ENCODE assay signal across 8 mouse cellular contexts in genomic region chr1:134059739-134060695, GRCm38 (mm10). TPM values are rescaled to one million over a fixed set of nuclear protein-coding genes. Genes with fewer than 3 reads are reported as not detected.
DNase-seq lines count a peak whose midpoint lies in the region; ATAC-seq lines count a peak whose summit lies in the region.

No protein-coding gene starts in this region.

- 64% methylated on average over 16 of the region's 16 CpGs for WGBS in heart, embryonic 14.5 days
- 73% methylated on average over 16 of the region's 16 CpGs for WGBS in hindbrain, embryonic 12.5 days

- no peaks in the 10 kb centered on the region for H3K27me3 ChIP-seq in heart, embryonic 14.5 days (ENCODE audit: control insufficient read depth, insufficient read depth, low read length)
- no peaks in the 10 kb centered on the region for H3K27me3 ChIP-seq in hindbrain, embryonic 12.5 days

- no peaks in the 10 kb centered on the region for H3K36me3 ChIP-seq in heart, embryonic 14.5 days (ENCODE audit: control insufficient read depth, insufficient read depth, low read length)
- H3K36me3 ChIP-seq in hindbrain, embryonic 12.5 days = no peaks in the 10 kb centered on the region

- H3K9me3 ChIP-seq in heart, embryonic 14.5 days (ENCODE audit: control insufficient read depth, low read length) = no peaks in the 10 kb centered on the region
- no peaks in the 10 kb centered on the region for H3K9me3 ChIP-seq in hindbrain, embryonic 12.5 days (replicated peaks)

- H3K9ac ChIP-seq in heart, embryonic 14.5 days (ENCODE audit: low read length) = peak overlapping the region; percentile 80
- 0 out of 2 replicates have a peak overlapping the region, but pooled peaks have one; percentile 36 for H3K9ac ChIP-seq in hindbrain, embryonic 12.5 days

- H3K27ac ChIP-seq in heart, embryonic 14.5 days (replicated peaks in 1 of 2; ENCODE audit: control insufficient read depth in 1 of 2, insufficient read depth in 1 of 2, low read depth in 2 of 2, low read length in 2 of 2) = peak overlapping the region; percentile 99
- peak overlapping the region; percentile 98 for H3K27ac ChIP-seq in hindbrain, embryonic 12.5 days

- no peak for DNase-seq in heart, postnatal 4 days
- peak; percentile 59 to 75 for DNase-seq in thymus, postnatal 36 days
- DNase-seq in c-Kit-positive CD71-positive TER-119-positive erythroid progenitor cells, embryonic 14.5 days (ENCODE audit: low spot score) = no peak
- no peak for DNase-seq in gastrocnemius, adult 8-10 months (ENCODE audit: low spot score in 2 of 2)

- peak overlapping the region; percentile 88 for H3K4me2 ChIP-seq in heart, embryonic 14.5 days (ENCODE audit: low read length)
- H3K4me2 ChIP-seq in hindbrain, embryonic 12.5 days (replicated peaks) = peak overlapping the region; percentile 71

- ATAC-seq in heart, embryonic 14.5 days (ENCODE audit: insufficient number of reproducible peaks, insufficient read depth, low FRiP score, low read depth) = no peak
- peak; percentile 29 for ATAC-seq in activated CD4-positive, CD25-positive, alpha-beta regulatory T cell, adult 4 months
- ATAC-seq in hindbrain, embryonic 12.5 days (ENCODE audit: low FRiP score) = no peak
- ATAC-seq in megakaryocyte progenitor cell, adult 5-6 weeks (replicated peaks; ENCODE audit: poor library complexity) = peak; percentile 42

- peaks cover 43 to 52% of the 10 kb centered on the region in 2 experiments for H3K4me1 ChIP-seq in heart, embryonic 14.5 days (ENCODE audit: control insufficient read depth in 2 of 2, insufficient read depth in 2 of 2, low read length in 2 of 2)
- peaks cover 57% of the 10 kb centered on the region for H3K4me1 ChIP-seq in hindbrain, embryonic 12.5 days

- H3K4me3 ChIP-seq in heart, embryonic 14.5 days (ENCODE audit: control insufficient read depth in 1 of 2, insufficient read depth in 1 of 2, low read depth in 1 of 2, low read length in 2 of 2) = peak overlapping the region; percentile 22 to 38
- peak overlapping the region; percentile 35 for H3K4me3 ChIP-seq in hindbrain, embryonic 12.5 days

RNA-seq across cellular contexts. Expression of gene Btg2, which starts 18.9 kb away (rescaled TPM):
- 34.7 and 36.9 TPM in 2 replicates for polyA plus RNA-seq in heart, embryonic 14.5 days (2014; fragmentation: Nextera tagmentation; extraction: Ambion mirVana)
- total RNA-seq in heart, postnatal 4 days (2021) = 10 to 100 TPM; 27.5 to 36.2 TPM
- polyA plus RNA-seq in activated CD4-positive, CD25-positive, alpha-beta regulatory T cell, adult 4 months (2017; shearing (Covaris generic)) = 100 to 1,000 TPM; 174 to 181 TPM
- 90.4 and 105 TPM in 2 replicates for polyA plus RNA-seq in hindbrain, embryonic 12.5 days (2016; fragmentation: Nextera tagmentation; extraction: Ambion mirVana)
- 14.2 and 22.2 TPM in 2 replicates for total RNA-seq in megakaryocyte progenitor cell, adult 5-6 weeks (2015)
- 38.7 and 47.8 TPM in 2 replicates for total RNA-seq in megakaryocyte progenitor cell, adult 5-6 weeks (2017)
- total RNA-seq in gastrocnemius, adult 8-10 months (2022) = 10 to 100 TPM in 3 of 4 experiments, 1 to 10 TPM in 1; 8.6 to 22.9 (median 14.3) TPM

RNA-seq across cellular contexts. Expression of gene Fmod, which starts 23.0 kb away (rescaled TPM):
- 15.9 and 18.0 TPM in 2 replicates for polyA plus RNA-seq in heart, embryonic 14.5 days (2014; fragmentation: Nextera tagmentation; extraction: Ambion mirVana)
- 10 to 100 TPM; 18.7 to 21.9 TPM for total RNA-seq in heart, postnatal 4 days (2021)
- not detected for polyA plus RNA-seq in activated CD4-positive, CD25-positive, alpha-beta regulatory T cell, adult 4 months (2017; shearing (Covaris generic))
- 12.7 and 19.8 TPM in 2 replicates for polyA plus RNA-seq in hindbrain, embryonic 12.5 days (2016; fragmentation: Nextera tagmentation; extraction: Ambion mirVana)
- not detected in 2 replicates for total RNA-seq in megakaryocyte progenitor cell, adult 5-6 weeks (2015)
- total RNA-seq in megakaryocyte progenitor cell, adult 5-6 weeks (2017) = not detected in 2 replicates
- 100 to 1,000 TPM in 1 of 4 experiments, 10 to 100 TPM in 3; 25.4 to 104 (median 52.6) TPM for total RNA-seq in gastrocnemius, adult 8-10 months (2022)

RNA-seq across cellular contexts. Expression of gene Chit1, which starts 51.0 kb away (rescaled TPM):
- polyA plus RNA-seq in heart, embryonic 14.5 days (2014; fragmentation: Nextera tagmentation; extraction: Ambion mirVana) = 0.46 and 0.96 TPM in 2 replicates
- total RNA-seq in heart, postnatal 4 days (2021) = not detected
- polyA plus RNA-seq in activated CD4-positive, CD25-positive, alpha-beta regulatory T cell, adult 4 months (2017; shearing (Covaris generic)) = not detected
- polyA plus RNA-seq in hindbrain, embryonic 12.5 days (2016; fragmentation: Nextera tagmentation; extraction: Ambion mirVana) = 0.13 TPM in 1 of 2 replicates, not detected in the other
- total RNA-seq in megakaryocyte progenitor cell, adult 5-6 weeks (2015) = 1.3 and 2.3 TPM in 2 replicates
- 0.74 and 1.8 TPM in 2 replicates for total RNA-seq in megakaryocyte progenitor cell, adult 5-6 weeks (2017)
- total RNA-seq in gastrocnemius, adult 8-10 months (2022) = not detected

Comparison
In these comparisons a context has a peak if more than half of its experiments do, and no peak if none do; other contexts are left out.
1. ATAC-seq: peak in activated CD4-positive, CD25-positive, alpha-beta regulatory T cell, adult 4 months (single experiment) and megakaryocyte progenitor cell, adult 5-6 weeks (single experiment); none in heart, embryonic 14.5 days (single experiment) and hindbrain, embryonic 12.5 days (single experiment).
2. DNase-seq: peak in thymus, postnatal 36 days (2 of 2); none in heart, postnatal 4 days (single experiment), c-Kit-positive CD71-positive TER-119-positive erythroid progenitor cells, embryonic 14.5 days (single experiment) and gastrocnemius, adult 8-10 months (0 of 2).
3. RNA of gene Fmod, which starts 23.0 kb away (total RNA-seq): 25.4 to 104 TPM in gastrocnemius, adult 8-10 months and 18.7 to 21.9 TPM in heart, postnatal 4 days; not detected in megakaryocyte progenitor cell, adult 5-6 weeks; every median in the first group is over 10 times any median in the second.